Mouse (Mus musculus) embryonic facial prominence, embryonic 13.5 days (tissue): ENCODE data around the gene Id3. TPM values are rescaled to one million over a fixed set of nuclear protein-coding genes. Genes with fewer than 3 reads are reported as not detected.

ENCODE experiments used
- ATAC-seq: fragments of 200-750 bp; cut with Nextera tagmentation; 2 replicates; pipeline ENCODE4 v1.8.0; 2017; ENCODE audit warnings: low read depth; ENCODE audit not compliant: insufficient number of reproducible peaks, insufficient read depth, low FRiP score, low TSS enrichment
- H3K27ac ChIP-seq: fragments of 300-500 bp; sonication (generic); 2 replicates; pipeline ENCODE4 v1.5.1; 2015; ENCODE audit warnings: moderate library complexity, mild to moderate bottlenecking, inconsistent platforms
- H3K27me3 ChIP-seq: fragments of 300-500 bp; sonication (generic); 2 replicates; pipeline ENCODE4 v1.6.1; 2015; ENCODE audit warnings: mild to moderate bottlenecking, inconsistent platforms
- H3K36me3 ChIP-seq: fragments of 300-500 bp; sonication (generic); 2 replicates; pipeline ENCODE4 v1.6.1; 2015; ENCODE audit warnings: mild to moderate bottlenecking, inconsistent platforms
- H3K4me1 ChIP-seq: fragments of 300-500 bp; sonication (generic); 2 replicates; pipeline ENCODE4 v1.6.1; 2015; ENCODE audit warnings: inconsistent platforms
- H3K4me2 ChIP-seq: fragments of 300-500 bp; sonication (generic); 2 replicates; pipeline ENCODE4 v1.6.1; 2015; ENCODE audit warnings: moderate library complexity, mild to moderate bottlenecking, inconsistent platforms
- H3K4me3 ChIP-seq: fragments of 300-500 bp; sonication (generic); 2 replicates; pipeline ENCODE4 v1.5.1; 2015; ENCODE audit warnings: mild to moderate bottlenecking, inconsistent platforms
- H3K9ac ChIP-seq: fragments of 300-500 bp; sonication (generic); 2 replicates; pipeline ENCODE4 v1.6.1; 2015; ENCODE audit warnings: mild to moderate bottlenecking, inconsistent platforms
- H3K9me3 ChIP-seq: fragments of 300-500 bp; sonication (generic); 2 replicates; pipeline ENCODE4 v1.6.1; 2016; ENCODE audit warnings: inconsistent platforms
- WGBS: fragments of 180-500 bp; shearing (Covaris S2); methylation state at CpG from one replicate; pipeline ENCODE4 v1.1.7; 2015; ENCODE audit warnings: mixed read lengths; 5-methylcytosine and 5-hydroxymethylcytosine counted together
- polyA plus RNA-seq: library from polyadenylated mRNA; unstranded; fragments of >200 nt; fragmentation: Nextera tagmentation; extraction: Ambion mirVana; gene quantifications from 2 replicates; pipeline ENCODE4 v1.2.1, GENCODE M21; 2015

Gene Id3
- polyA plus RNA-seq, 1 experiment from 2014 or later = 613 TPM

GRCm38 (mm10) chr4:136172542-136173209 is 29.4 kb downstream of the Id3 start:
- Histone ChIP-seq H3K27me3 (no peaks in the 10 kb centered on the region), H3K9me3 (no peaks in the 10 kb centered on the region), H3K4me2 (peak overlapping the region; percentile 100), H3K4me3 (peak overlapping the region; percentile 74), H3K27ac (peak overlapping the region; percentile 62), H3K36me3 (no peaks in the 10 kb centered on the region), H3K9ac (peak overlapping the region; percentile 76), H3K4me1 (peaks cover 50% of the 10 kb centered on the region)
- no peak for ATAC-seq
- WGBS = under 1% methylated on average over 67 of the region's 67 CpGs

DNA sequence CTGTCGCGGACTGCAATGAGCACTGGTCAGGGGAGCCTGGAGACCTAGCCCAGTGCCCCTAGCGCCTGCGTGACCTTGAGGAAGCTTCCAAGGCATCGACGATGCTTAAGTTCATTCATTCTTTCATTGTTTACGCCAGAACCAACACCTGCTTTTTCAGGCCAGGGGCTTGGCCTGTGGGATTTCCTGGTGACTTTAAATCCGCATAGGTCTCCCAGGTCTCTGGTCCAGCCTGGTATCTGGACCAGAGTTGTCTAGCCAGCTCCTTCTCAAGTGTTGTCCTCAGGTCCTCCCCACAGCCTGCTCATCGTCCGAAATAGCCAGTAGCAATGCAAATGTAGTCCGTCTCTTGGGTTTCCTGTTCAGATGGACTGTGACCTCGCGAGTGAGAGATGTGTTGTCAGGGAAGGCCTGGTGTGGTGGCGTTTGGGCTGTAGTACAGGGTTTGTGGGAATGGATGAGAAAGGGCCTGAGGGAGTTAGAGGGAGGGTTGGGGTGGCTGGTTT is 30.0 kb downstream of the Id3 start:
- H3K9me3 ChIP-seq = no peaks in the 10 kb centered on the region
- H3K27me3 ChIP-seq = no peaks in the 10 kb centered on the region
- 6% methylated on average over 14 of the region's 14 CpGs for WGBS
- peaks cover 54% of the 10 kb centered on the region for H3K4me1 ChIP-seq
- H3K27ac ChIP-seq = no peak overlapping the region
- peak overlapping the region; percentile 76 for H3K9ac ChIP-seq
- H3K4me3 ChIP-seq = peak overlapping the region; percentile 74
- no peak for ATAC-seq
- H3K4me2 ChIP-seq = peak overlapping the region; percentile 100
- no peaks in the 10 kb centered on the region for H3K36me3 ChIP-seq

DNA sequence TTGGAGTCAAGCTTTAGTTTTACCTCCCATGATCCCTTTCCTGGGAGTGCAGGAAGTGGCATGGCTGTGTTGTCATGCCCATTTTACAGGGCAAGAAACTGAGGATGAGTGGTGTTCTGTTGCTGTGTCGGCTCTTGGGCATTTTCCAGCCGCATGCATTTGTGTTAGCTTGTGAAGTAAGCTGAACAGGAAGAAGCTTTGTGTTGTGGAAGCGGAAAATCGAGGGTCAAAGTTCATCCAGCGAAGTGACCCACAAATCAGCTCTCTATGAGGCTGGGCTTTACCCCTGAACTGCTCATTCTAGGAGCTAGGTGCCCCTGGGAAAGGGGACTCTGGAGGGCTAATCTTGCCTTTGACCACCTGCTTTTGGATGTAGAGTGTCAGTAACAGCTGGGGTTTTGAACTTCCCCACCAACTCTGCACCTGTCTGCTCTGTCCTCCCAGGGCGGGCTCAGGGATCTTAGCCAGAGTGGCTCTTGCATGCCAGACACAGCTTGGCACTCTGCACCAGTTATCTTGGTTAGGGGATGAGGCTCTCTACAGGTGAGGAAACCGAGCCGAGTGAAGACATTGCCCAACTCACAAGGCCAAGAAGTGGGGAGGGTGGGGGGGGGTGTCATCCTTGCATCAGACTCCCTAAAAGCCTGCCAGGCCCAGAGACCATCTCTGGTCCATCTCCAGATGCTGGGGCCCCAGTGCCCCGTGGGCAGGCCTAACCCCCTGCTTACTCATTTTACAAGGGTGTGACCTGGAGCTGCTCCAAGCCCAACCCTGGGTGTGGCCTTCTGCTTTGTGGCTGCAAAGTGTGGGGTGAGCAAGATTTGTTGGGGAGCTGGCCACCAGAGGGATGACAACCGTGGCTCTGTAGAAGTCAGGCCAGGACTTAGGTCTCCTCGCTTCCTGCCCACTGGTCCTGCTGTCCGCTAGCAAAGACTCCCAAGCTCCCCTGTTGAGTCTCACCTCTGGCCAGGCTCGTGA is 31.2 kb downstream of the Id3 start:
- peak overlapping the region; percentile 100 for H3K4me2 ChIP-seq
- ATAC-seq = no peak
- peak overlapping the region; percentile 76; the same call in 1 of the 2 replicates for H3K9ac ChIP-seq
- 60% methylated on average over 13 of the region's 13 CpGs for WGBS
- peak overlapping the region; percentile 74 for H3K4me3 ChIP-seq
- no peaks in the 10 kb centered on the region for H3K36me3 ChIP-seq
- H3K27ac ChIP-seq = no peak overlapping the region
- H3K9me3 ChIP-seq = no peaks in the 10 kb centered on the region
- no peaks in the 10 kb centered on the region for H3K27me3 ChIP-seq
- peaks cover 61% of the 10 kb centered on the region for H3K4me1 ChIP-seq

DNA sequence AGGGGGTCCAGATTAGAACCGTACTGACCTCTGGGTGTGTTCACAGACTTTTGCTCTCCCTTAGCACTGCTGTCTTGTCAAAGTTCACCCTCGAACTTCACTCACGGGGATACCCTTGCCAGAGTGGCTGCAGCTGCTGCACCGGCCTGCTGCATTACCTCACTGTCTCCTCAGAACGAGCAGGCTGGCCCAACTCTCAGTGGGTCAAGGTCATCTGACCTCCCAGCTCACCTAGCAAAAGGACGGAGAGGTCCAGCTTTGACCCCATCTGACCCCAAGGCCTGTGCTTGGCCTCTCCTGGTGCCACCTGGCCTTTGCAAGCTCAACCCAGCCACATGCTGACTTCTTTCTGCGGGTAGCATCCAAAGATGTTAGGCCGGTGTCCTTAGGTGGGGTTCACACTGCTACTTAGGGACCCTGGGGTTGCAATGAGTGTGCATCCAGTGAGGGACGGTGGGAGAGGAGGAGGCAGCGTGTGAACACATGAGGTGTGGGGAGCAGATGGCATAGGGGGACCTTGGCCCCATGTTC is 32.8 kb downstream of the Id3 start:
- Histone ChIP-seq H3K27ac (no peak overlapping the region), H3K27me3 (no peaks in the 10 kb centered on the region), H3K4me1 (peaks cover 77% of the 10 kb centered on the region), H3K9me3 (no peaks in the 10 kb centered on the region), H3K4me3 (no peak overlapping the region), H3K9ac (peak overlapping the region; percentile 32; the same call in 1 of the 2 replicates), H3K4me2 (no peak overlapping the region), H3K36me3 (no peaks in the 10 kb centered on the region)
- 69% methylated on average over 10 of the region's 10 CpGs for WGBS
- ATAC-seq = no peak

DNA sequence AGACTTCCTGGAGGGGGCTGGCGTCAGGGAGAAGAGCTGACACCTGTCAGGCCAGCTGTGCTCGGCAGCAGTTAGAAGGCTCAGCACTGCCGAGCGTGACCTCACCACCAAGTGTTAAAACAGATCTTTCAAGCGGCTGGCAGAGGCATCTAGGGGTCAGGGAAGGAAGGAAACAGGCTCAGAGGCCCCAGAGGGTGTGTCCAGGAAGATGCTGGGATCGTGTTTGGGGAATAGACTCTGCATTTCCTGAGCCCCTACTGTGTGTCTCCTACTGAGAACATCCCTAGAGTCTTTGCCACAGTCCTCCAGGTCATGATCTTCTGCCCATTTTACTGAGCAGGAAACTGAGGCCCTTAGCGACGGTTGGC is 33.9 kb downstream of the Id3 start:
- no peak for ATAC-seq
- WGBS = 45% methylated on average over 8 of the region's 8 CpGs
- Histone ChIP-seq H3K27me3 (no peaks in the 10 kb centered on the region), H3K4me2 (peak overlapping the region; percentile 3; the same call in 1 of the 2 replicates), H3K4me3 (no peak overlapping the region), H3K27ac (no peak overlapping the region), H3K9me3 (no peaks in the 10 kb centered on the region), H3K36me3 (no peaks in the 10 kb centered on the region), H3K9ac (0 out of 2 replicates have a peak overlapping the region, but pooled peaks have one; percentile 16), H3K4me1 (peaks cover 78% of the 10 kb centered on the region)

- Histone ChIP-seq H3K9me3 (no peaks in the 10 kb centered on the region), H3K36me3 (no peaks in the 10 kb centered on the region), H3K27me3 (no peaks in the 10 kb centered on the region), H3K27ac (peak overlapping the region; percentile 51), H3K4me2 (peak overlapping the region; percentile 3; the same call in 1 of the 2 replicates), H3K4me1 (peaks cover 76% of the 10 kb centered on the region), H3K9ac (0 out of 2 replicates have a peak overlapping the region, but pooled peaks have one; percentile 16), H3K4me3 (no peak overlapping the region)
- no peak for ATAC-seq
- 63% methylated on average over 11 of the region's 11 CpGs for WGBS
These were observed 34.5 kb downstream of the Id3 start for GRCm38 (mm10) chr4:136177612-136178474.

- Histone ChIP-seq H3K4me1 (peaks cover 70% of the 10 kb centered on the region), H3K4me3 (no peak overlapping the region), H3K27me3 (no peaks in the 10 kb centered on the region), H3K36me3 (no peaks in the 10 kb centered on the region), H3K27ac (peak overlapping the region; percentile 51; the same call in 1 of the 2 replicates), H3K9me3 (no peaks in the 10 kb centered on the region), H3K9ac (no peak overlapping the region), H3K4me2 (no peak overlapping the region)
- 82% methylated on average over 12 of the region's 12 CpGs for WGBS
- ATAC-seq = no peak
These were observed 35.2 kb downstream of the Id3 start for GRCm38 (mm10) chr4:136178475-136178921.

DNA sequence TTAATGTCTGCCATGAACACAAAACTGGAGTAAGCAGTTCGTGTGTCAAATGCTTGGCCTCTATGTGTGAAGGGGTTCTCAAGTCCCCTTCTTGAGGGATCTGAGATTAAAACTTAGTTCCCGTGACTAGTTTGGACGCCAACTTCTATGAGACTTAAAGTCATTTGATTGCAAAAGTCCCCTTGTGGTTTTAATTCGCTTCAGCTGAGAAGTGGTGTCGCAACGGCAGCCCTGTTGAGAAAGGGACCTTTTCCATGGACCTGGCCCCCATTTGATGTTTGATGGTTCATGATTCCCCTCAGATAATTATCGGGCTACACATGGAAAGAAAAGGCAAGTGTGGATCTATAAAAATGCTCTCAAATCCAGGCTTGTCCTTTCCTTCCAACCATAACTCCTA is 36.2 kb downstream of the Id3 start:
- 81% methylated on average over 7 of the region's 7 CpGs for WGBS
- no peaks in the 10 kb centered on the region for H3K9me3 ChIP-seq
- H3K27me3 ChIP-seq = no peaks in the 10 kb centered on the region
- peak overlapping the region; percentile 56 for H3K4me2 ChIP-seq
- ATAC-seq = no peak
- no peak overlapping the region for H3K9ac ChIP-seq
- peak overlapping the region; percentile 38; the same call in 1 of the 2 replicates for H3K4me3 ChIP-seq
- H3K36me3 ChIP-seq = peaks cover 3% of the 10 kb centered on the region; the same call in 1 of the 2 replicates
- peaks cover 60% of the 10 kb centered on the region for H3K4me1 ChIP-seq
- H3K27ac ChIP-seq = no peak overlapping the region

GRCm38 (mm10) chr4:136179998-136180397 is 36.7 kb downstream of the Id3 start:
- Histone ChIP-seq H3K9ac (peak overlapping the region; percentile 58), H3K4me1 (peaks cover 55% of the 10 kb centered on the region), H3K36me3 (peaks cover 6% of the 10 kb centered on the region; the same call in 1 of the 2 replicates), H3K9me3 (no peaks in the 10 kb centered on the region), H3K27me3 (no peaks in the 10 kb centered on the region), H3K4me2 (peak overlapping the region; percentile 56), H3K27ac (no peak overlapping the region), H3K4me3 (peak overlapping the region; percentile 38)
- no peak for ATAC-seq
- 4% methylated on average over 15 of the region's 15 CpGs for WGBS

DNA sequence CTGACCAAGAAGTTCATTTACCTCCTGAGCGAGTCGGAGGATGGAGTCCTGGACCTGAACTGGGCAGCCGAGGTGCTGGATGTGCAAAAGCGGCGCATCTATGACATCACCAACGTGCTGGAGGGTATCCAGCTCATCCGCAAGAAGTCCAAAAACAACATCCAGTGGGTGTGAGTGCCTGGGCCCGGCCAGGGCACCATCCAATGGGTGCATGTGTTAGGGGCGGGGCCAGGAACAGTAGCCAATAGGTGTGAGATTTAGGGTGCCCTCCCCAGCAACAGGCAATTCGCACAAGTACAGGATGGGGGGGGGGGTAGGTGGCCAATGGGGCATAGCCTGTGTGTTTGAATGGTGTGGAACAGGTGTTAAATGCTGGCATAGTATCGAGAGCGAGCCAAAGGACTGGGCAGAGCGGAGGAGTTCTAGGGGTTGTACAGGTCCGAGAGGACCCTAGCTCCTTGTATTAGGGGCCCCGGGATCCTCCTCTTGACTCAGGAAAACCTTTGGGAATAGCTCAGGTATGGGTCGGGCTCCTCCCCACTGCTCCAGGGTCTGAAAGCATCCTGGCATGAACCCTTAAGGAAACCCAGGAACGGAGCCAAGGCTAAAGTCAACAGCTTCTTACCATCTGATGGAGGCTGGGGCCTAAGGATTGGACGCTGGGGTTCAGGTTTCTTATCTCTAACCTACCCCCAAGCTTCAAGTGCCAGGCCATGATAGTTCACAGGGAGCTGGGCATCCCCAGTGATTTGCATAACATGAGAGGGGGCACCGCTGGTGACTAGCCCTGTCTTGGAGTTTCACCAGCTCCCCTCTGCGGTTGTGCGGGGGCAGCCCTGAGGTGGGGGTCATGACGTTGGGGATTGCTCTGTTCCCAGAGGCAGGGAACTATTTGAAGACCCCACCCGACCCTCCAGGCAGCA is 37.4 kb downstream of the Id3 start:
- Histone ChIP-seq H3K4me3 (peak overlapping the region; percentile 38), H3K27ac (no peak overlapping the region), H3K9ac (peak overlapping the region; percentile 58), H3K27me3 (no peaks in the 10 kb centered on the region), H3K9me3 (no peaks in the 10 kb centered on the region), H3K4me2 (peak overlapping the region; percentile 56), H3K36me3 (peaks cover 6% of the 10 kb centered on the region; the same call in 1 of the 2 replicates), H3K4me1 (peaks cover 50% of the 10 kb centered on the region)
- peak; percentile 74; the same call in 1 of the 2 replicates for ATAC-seq
- 20% methylated on average over 23 of the region's 23 CpGs for WGBS
